Mouse (Mus musculus): ENCODE measurements around the gene Hfe. TPM values are rescaled to one million over a fixed set of nuclear protein-coding genes. Genes with fewer than 3 reads are reported as not detected.
A peak's percentile ranks its signal among the peaks of the same experiment; 100 is the strongest.
"Not testable (repeated sequence)": the region's sequence is repeated elsewhere in the genome, so short reads cannot be mapped to it uniquely, and the experiment has no call there.

Gene Hfe
- total RNA-seq, 2 experiments from 2014 or later, result 3.4 to 3.9 TPM

- no peak for DNase-seq (ENCODE audit: low spot score in 2 of 2)
Observed at GRCm38 (mm10) chr13:23687181-23687580, 23.5 kb downstream of the Hfe start.

- DNase-seq (ENCODE audit: low spot score in 2 of 2), result no peak
Observed at GRCm38 (mm10) chr13:23685966-23686365, 24.7 kb downstream of the Hfe start.

- no peak for DNase-seq (ENCODE audit: low spot score in 2 of 2)
Observed at GRCm38 (mm10) chr13:23685121-23685861, 25.4 kb downstream of the Hfe start.

- peak; percentile 21 to 25 for DNase-seq (ENCODE audit: low spot score in 2 of 2)
Observed at GRCm38 (mm10) chr13:23684295-23684945, 26.2 kb downstream of the Hfe start.

GRCm38 (mm10) chr13:23683755-23684281, 26.8 kb downstream of the Hfe start, which contains the start of the genes Hist1h2ac and Hist1h2bc:
TSS of gene Hist1h2ac (minus strand) at chr13:23683948.
TSS of gene Hist1h2bc (plus strand) at chr13:23684199.
- DNase-seq (ENCODE audit: low spot score in 2 of 2), result peak; percentile 78 to 83

- not testable (repeated sequence) for DNase-seq (ENCODE audit: low spot score in 2 of 2)
Observed at GRCm38 (mm10) chr13:23682947-23683754, 27.5 kb downstream of the Hfe start.

- no peak for DNase-seq (ENCODE audit: low spot score in 2 of 2)
Observed at GRCm38 (mm10) chr13:23682623-23682946, 28.1 kb downstream of the Hfe start.

GRCm38 (mm10) chr13:23681990-23682582, 28.6 kb downstream of the Hfe start:
- no peak for DNase-seq (ENCODE audit: low spot score in 2 of 2)

- no peak for DNase-seq (ENCODE audit: low spot score in 2 of 2)
Observed at GRCm38 (mm10) chr13:23662536-23662935, 48.1 kb downstream of the Hfe start.

- no peak for DNase-seq (ENCODE audit: low spot score in 2 of 2)
Observed at GRCm38 (mm10) chr13:23659636-23660366, 50.9 kb downstream of the Hfe start.

Small RNAs within 50 kb of the gene (microRNA-seq; reads per million reads assigned to microRNA genes)
- gene Gm44314 (0 reads per million in 2 experiments), gene Gm44350 (0 reads per million in 2 experiments), gene Gm44484 (0 reads per million in 2 experiments)

Other genes starting within 250 kb of the Hfe start
- gene Btn1a1, start 245.0 kb downstream of the Hfe start, total RNA-seq (2021), result not detected
- 1 to 10 TPM; 1.3 to 1.9 TPM for gene Btn2a2, start 222.0 kb downstream of the Hfe start, total RNA-seq (2021)
- 100 to 1,000 TPM; 329 to 333 TPM for gene Hist1h4h, start 179.8 kb downstream of the Hfe start, total RNA-seq (2021)
- 1 to 10 TPM; 1.5 to 3.4 TPM for gene Hist1h2af, start 176.9 kb downstream of the Hfe start, total RNA-seq (2021)
- gene Hist1h3g, start 175.4 kb downstream of the Hfe start, total RNA-seq (2021), result 1 to 10 TPM; 3.1 to 3.5 TPM
- under 1 TPM; 0.54 to 0.67 TPM for gene Hist1h2bh, start 167.5 kb downstream of the Hfe start, total RNA-seq (2021)
- gene Hist1h3f, start 166.8 kb downstream of the Hfe start, total RNA-seq (2021), result 10 to 100 TPM; 16.3 to 17.0 TPM
- gene Hist1h4f, start 159.2 kb downstream of the Hfe start, total RNA-seq (2021), result 100 to 1,000 TPM; 168 to 177 TPM
- 1 to 10 TPM; 3.1 to 3.7 TPM for gene Hist1h1d, start 157.6 kb downstream of the Hfe start, total RNA-seq (2021)
- 10 to 100 TPM; 47.4 to 48.5 TPM for gene Hist1h3e, start 148.5 kb downstream of the Hfe start, total RNA-seq (2021)
- 1 to 10 TPM; 4.3 to 7.1 TPM for gene Hist1h2ae, start 139.6 kb downstream of the Hfe start, total RNA-seq (2021)
- 10 to 100 TPM; 61.6 to 70.8 TPM for gene Hist1h2bg, start 139.5 kb downstream of the Hfe start, total RNA-seq (2021)
- 10 to 100 TPM; 14.7 to 26.1 TPM for gene Hist1h2bf, start 136.7 kb downstream of the Hfe start, total RNA-seq (2021)
- 10 to 100 TPM in 1 of 2 experiments, 1 to 10 TPM in 1; 6.3 to 11.0 TPM for gene Hist1h2ad, start 136.5 kb downstream of the Hfe start, total RNA-seq (2021)
- 10 to 100 TPM in 1 of 2 experiments, 1 to 10 TPM in 1; 9.3 to 10.4 TPM for gene Hist1h3d, start 135.1 kb downstream of the Hfe start, total RNA-seq (2021)
- 100 to 1,000 TPM; 166 to 191 TPM for gene Hist1h4d, start 129.3 kb downstream of the Hfe start, total RNA-seq (2021)
- 1 to 10 TPM; 7.9 TPM for gene Hist1h2be, start 89.7 kb downstream of the Hfe start, total RNA-seq (2021)
- gene Hist1h1e, start 88.3 kb downstream of the Hfe start, total RNA-seq (2021), result 10 to 100 TPM; 49.2 to 54.0 TPM
- 1 to 10 TPM; 2.4 to 2.5 TPM for gene Hist1h2ac, start 26.9 kb downstream of the Hfe start, total RNA-seq (2021)
- 10 to 100 TPM; 29.7 to 32.4 TPM for gene Hist1h2bc, start 26.7 kb downstream of the Hfe start, total RNA-seq (2021)
- gene Hist1h1t, start 15.0 kb downstream of the Hfe start, total RNA-seq (2021), result not detected
- gene Hist1h4c, start 12.4 kb downstream of the Hfe start, total RNA-seq (2021), result 100 to 1,000 TPM; 114 to 117 TPM
- gene Hist1h1c, start 28.0 kb upstream of the Hfe start, total RNA-seq (2021), result 10 to 100 TPM; 55.8 to 61.1 TPM
- not detected for gene Hist1h3c, start 34.7 kb upstream of the Hfe start, total RNA-seq (2021)
- gene Hist1h2bb, start 35.9 kb upstream of the Hfe start, total RNA-seq (2021), result 10 to 100 TPM; 17.8 to 19.6 TPM
- 10 to 100 TPM; 17.2 to 22.5 TPM for gene Hist1h2ab, start 40.3 kb upstream of the Hfe start, total RNA-seq (2021)
- gene Hist1h3b, start 41.4 kb upstream of the Hfe start, total RNA-seq (2021), result 1 to 10 TPM; 4.3 to 9.9 TPM
- gene Hist1h4b, start 46.2 kb upstream of the Hfe start, total RNA-seq (2021), result 10 to 100 TPM; 92.6 to 94.4 TPM
- 10 to 100 TPM; 64.4 to 74.0 TPM for gene Hist1h4a, start 50.4 kb upstream of the Hfe start, total RNA-seq (2021)
- gene Hist1h3a, start 51.5 kb upstream of the Hfe start, total RNA-seq (2021), result 10 to 100 TPM; 42.3 to 45.0 TPM
- 10 to 100 TPM; 24.9 to 25.2 TPM for gene Hist1h1a, start 52.8 kb upstream of the Hfe start, total RNA-seq (2021)
- gene Trim38, start 59.1 kb upstream of the Hfe start, total RNA-seq (2021), result not detected
- not detected for gene Slc17a2, start 96.1 kb upstream of the Hfe start, total RNA-seq (2021)
- not detected for gene Slc17a3, start 128.6 kb upstream of the Hfe start, total RNA-seq (2021)
- not detected for gene Slc17a1, start 156.9 kb upstream of the Hfe start, total RNA-seq (2021)
- not detected for gene Slc17a4, start 204.2 kb upstream of the Hfe start, total RNA-seq (2021)
- gene Hist1h2ba, start 223.3 kb upstream of the Hfe start, total RNA-seq (2021), result not detected
- gene Hist1h2aa, start 223.6 kb upstream of the Hfe start, total RNA-seq (2021), result not detected

Measured in left cerebral cortex, adult 18-20 months (tissue).